Mouse (Mus musculus): ENCODE results near the gene Mthfd1. TPM values are rescaled to one million over a fixed set of nuclear protein-coding genes. Genes with fewer than 3 reads are reported as not detected.
"Not testable (repeated sequence)": the region's sequence is repeated elsewhere in the genome, so short reads cannot be mapped to it uniquely, and the experiment has no call there.

Mthfd1 gene
- 16.9 and 46.1 TPM in 2 replicates for total RNA-seq (2015; ENCODE audit: low replicate concordance)
- total RNA-seq (2017; ENCODE audit: low replicate concordance) = 37.9 and 42.3 TPM in 2 replicates

DNA sequence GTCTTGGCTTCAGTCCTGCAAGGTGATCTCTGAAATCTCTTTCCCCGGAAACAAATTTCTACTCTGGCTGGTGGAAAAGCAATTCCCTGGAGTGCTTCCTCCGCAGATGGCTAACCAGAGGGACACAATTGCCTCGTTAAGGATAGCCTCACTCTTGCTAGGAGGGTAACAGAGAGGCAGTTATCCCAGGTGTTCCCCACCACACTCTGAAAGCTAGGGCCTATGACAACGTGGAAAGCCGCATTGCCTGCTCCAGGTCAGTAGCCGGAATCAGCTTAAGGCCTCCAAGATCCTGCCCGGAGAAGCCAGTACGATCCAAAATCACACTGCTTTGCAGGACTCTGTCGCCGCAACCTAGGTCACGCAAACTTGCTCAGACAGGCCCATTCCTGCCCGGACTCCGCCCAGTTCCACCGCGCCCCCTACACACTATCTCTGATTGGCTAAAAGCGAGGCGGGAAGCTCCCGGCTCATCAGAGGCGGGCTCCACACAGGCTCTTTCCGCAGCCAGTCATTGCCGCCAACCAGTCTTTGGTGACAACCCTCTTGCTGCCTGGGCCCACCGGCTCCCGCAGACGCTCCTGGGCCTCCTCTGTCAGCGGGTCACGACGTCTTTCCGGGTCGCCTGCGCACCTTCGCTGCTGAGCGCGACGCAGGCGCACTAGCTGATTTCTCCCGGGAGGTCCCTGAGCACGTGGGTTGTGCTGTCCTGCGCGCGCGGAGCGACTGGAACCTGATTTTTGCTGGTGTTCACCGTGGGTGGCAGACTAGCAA lies at the start of gene Mthfd1:
Gene Mthfd1, plus strand, starts transcription at position 574 of the 774 bp plus-strand sequence.
- peak; percentile 93 for ATAC-seq (replicated peaks; ENCODE audit: low FRiP score, poor library complexity, severe bottlenecking)

DNA sequence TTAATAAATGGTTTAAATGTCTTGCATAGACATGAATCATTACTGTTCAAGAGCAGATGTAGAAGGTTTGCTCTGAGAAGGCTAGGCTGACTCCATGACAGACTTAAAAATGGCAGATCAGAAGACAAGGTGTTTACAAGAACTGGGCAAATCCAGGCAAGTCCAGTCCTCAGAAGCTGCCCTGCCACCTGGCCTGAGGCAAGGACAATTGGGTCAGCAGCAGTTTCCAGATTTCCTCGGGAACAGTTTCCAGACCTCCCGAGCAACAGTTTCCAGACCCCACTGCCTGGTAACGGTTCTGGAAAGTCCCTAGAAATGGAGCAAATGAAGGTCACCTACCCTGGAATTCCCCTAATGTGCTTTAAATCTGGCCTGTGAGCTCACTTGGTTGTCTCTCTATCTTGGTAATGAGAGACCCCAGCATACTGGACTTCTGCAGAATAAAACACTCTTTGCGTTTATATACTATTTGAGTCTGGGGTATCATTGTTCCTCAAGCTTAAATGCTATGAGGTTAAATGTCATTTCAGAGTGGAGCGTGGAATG lies 45.6 kb upstream of the Mthfd1 start:
- no peak for ATAC-seq (replicated peaks; ENCODE audit: low FRiP score, poor library complexity, severe bottlenecking)

DNA sequence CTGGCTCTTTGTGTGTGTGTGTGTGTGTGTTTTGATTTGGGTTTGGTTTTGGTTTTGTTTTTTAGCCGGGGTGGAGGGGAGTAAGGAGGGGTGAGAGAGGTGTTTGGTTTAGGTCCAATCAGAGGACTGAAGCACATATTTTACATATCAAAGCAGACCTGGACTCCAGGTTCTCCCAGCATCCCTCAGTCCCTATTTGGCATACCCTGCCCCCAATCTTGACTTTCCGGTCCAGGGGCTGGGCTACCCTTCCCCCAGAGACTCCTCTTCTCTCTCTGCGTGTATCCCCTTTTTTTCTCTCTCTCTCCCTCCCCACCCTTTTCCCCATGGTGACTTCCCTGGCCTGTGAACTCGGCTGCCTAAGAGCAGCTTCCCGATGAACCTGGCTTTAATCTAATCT lies 40.0 kb upstream of the Mthfd1 start:
- ATAC-seq (replicated peaks; ENCODE audit: low FRiP score, poor library complexity, severe bottlenecking) = no peak

DNA sequence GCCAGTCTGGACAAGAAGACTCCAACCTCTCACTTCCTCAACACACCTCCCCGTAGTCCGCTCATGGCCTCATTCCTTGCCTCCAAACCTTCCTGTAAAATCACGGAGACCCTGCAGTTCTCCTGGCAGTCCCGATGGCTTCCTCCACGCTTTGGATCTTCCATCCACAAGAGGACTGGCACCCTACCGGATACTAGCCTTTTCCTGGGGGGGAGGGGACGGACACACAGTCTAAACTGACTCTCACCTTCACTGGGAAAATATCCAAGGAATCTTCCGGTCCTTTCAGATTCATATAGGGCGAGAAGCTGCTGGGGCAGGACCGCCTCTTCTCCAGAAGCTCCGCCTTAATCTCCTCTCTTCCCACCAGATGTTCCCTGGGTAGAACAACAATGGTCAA lies 38.4 kb upstream of the Mthfd1 start:
- ATAC-seq (replicated peaks; ENCODE audit: low FRiP score, poor library complexity, severe bottlenecking) = no peak

DNA sequence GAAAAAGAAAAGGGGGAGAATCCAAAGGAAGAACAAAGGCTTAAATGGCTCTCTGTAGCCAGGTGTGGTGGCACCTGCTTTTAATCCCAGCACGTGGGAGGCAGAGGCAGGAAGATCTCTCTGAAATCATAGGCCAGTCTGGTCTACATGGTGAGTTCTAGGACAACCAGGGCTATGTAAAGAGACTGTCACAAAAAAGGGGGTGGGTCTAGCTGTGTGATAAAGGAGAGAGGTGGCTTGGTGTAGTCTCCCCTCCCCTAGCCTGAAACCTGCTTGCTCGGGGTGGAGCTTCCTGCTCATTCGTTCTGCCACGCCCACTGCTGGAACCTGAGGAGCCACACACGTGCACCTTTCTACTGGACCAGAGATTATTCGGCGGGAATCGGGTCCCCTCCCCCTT lies 33.0 kb upstream of the Mthfd1 start:
- not testable (repeated sequence) for ATAC-seq (replicated peaks; ENCODE audit: low FRiP score, poor library complexity, severe bottlenecking)

DNA sequence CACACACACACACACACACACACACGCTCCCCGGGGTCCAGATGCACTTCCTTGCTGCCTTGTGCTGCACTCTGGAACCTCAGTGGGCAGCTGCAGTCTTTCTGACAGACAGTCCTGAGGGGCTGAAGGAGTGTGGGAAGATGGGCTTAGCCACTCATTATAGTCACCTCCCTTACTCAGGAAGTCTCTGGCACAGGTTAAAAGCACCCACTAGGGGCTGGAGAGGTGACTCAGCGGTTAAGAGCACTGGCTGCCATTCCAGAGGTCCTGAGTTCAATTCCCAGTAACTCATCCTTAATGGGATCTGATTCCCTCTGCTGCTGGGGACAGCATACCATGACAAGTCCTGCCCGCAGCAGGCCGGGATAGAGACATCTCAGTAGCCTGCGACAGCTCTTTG lies 24.5 kb upstream of the Mthfd1 start:
- no peak for ATAC-seq (replicated peaks; ENCODE audit: low FRiP score, poor library complexity, severe bottlenecking)

DNA sequence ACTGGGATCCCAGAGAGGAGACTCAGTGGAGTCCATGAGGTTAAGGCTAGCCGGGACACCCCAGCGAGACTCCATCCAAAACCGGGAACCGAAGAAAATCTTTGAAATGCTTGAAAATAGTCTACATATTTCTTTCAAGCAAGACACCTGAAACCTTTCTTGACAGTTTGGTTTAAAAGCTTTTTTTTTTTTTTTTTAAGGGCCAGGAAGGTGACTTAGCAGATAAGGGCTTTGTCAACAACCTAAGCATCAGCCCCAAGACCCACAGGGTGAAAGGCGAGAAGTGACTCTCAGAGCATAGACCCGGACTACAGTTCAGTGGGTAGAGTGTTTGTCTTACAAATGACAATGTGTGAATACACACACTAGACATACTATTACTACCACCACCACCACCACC lies 19.8 kb upstream of the Mthfd1 start:
- no peak for ATAC-seq (replicated peaks; ENCODE audit: low FRiP score, poor library complexity, severe bottlenecking)

DNA sequence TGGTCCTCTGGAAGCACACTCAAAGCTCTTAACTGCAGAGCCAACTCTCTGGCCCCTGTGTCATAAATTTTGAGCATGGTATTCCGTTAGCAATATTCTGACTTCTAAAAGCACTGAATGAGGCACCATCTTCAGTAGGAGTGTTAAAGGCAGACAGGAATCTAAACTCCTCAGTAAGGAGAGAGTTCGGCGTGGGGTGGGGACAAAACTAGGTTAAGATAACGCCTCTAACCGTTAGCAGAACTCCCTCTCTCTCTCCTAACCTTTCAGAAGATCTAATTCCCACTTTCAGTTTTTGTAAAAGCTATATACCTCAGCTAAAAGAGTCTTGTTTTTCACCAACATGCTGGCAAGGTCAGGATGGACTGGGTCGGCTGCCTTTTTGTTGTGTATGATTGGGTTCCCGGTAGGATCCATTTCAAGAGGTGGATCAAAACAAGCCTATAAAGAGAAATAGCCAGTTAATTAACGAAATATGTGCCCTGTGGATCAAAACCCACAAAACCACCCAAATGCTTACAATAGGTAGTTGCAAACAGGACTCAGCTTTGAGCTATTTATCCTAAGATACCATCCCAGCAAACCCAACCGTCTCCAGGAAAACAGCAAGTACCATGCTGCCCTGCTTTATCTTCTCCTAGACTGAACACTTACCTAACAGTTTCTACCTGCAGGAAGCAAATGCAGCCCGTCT lies 15.8 kb upstream of the Mthfd1 start:
- ATAC-seq (replicated peaks; ENCODE audit: low FRiP score, poor library complexity, severe bottlenecking) = peak; percentile 65; the same call in 1 of the 2 replicates

DNA sequence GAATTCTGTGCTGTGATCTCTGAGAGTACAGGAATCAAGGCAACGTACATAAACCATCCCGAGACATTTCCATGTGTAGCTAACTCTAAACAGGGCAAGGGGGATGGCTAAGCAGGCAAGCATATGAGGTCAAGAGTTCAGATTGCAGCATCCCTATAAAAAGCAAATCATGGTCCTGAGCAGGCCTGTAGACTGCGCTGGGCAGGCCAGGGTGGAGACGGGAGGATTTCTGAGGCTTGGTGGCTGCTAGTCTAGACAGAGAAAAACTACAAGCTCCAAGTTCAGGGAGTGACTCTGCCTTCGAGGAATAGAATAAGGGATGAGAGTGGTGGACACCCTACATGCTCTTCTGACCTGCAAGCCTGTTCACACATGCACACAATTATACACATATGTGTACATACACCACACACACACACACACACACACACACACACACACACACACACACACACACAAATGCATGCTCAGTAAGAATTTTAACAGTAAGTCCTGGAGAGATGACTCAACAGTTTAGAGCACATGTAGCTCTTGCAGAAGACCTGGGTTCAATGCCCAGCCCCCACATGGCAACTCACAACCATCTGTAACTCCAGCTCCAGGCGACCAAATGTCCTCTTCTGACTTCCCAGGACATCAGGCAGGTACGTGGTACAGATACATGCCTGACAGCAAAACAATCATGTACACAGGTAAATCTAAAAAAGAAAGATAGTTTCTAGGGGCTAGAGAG lies 15.1 kb upstream of the Mthfd1 start:
- 0 out of 2 replicates have a peak, but pooled peaks have one; percentile 22 for ATAC-seq (replicated peaks; ENCODE audit: low FRiP score, poor library complexity, severe bottlenecking)

DNA sequence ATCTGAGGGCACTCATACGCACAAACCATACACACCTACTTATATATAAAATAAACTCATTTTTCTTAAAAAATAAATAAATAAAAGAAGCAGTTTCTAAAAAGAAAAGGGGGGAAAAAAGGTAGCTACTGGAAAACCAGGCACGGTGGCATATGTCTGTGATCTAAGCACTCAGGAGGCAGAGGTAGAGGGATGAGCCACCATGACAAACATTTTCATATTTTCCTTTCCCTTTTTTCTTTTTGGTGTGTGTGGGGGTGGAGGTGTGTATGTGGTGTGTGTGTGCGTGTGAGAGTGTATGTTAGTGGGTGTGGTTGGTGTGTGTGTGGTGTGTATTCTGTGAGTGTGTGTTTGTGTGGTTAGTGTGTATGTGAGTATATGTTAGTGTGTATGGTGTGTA lies 14.4 kb upstream of the Mthfd1 start:
- peak; percentile 22; the same call in 1 of the 2 replicates for ATAC-seq (replicated peaks; ENCODE audit: low FRiP score, poor library complexity, severe bottlenecking)

DNA sequence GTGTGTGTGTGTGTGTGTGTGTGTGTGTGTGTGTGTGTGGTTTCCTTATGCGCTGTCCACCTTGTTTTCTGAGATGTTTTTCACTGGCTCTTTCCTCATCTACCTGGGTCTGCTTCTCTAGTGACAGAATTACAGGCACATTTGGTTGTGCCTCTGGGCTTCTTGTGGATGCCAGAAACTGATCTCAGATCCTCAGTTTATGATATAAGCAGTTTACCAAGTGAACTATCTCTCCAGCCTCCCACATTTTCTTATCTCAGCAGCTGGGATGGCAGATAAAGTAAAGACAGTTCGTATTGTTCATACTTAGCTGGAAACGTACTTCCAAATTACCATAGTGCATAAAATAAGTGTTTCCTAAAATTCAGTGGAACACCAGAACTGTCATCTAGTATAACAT lies 14.0 kb upstream of the Mthfd1 start:
- ATAC-seq (replicated peaks; ENCODE audit: low FRiP score, poor library complexity, severe bottlenecking) = no peak

DNA sequence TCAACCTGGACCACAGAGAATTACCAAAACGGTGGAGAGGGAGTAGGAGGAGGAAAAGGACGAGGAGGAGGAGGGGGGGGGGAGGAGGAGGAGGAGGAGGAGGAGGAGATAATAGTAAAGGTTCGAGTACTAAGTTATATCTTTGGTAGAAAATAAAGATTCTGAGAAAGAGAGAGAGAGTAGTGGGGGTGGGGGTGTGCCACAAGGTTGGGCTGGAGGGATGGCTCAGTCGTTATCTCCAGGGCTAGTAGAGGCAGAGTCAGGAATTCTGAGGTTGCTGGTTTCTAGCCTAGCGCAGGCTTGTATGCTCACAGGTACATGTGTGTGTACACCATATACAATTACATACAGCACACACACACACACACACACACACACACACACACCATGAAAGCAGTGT lies 13.3 kb upstream of the Mthfd1 start:
- no peak for ATAC-seq (replicated peaks; ENCODE audit: low FRiP score, poor library complexity, severe bottlenecking)

DNA sequence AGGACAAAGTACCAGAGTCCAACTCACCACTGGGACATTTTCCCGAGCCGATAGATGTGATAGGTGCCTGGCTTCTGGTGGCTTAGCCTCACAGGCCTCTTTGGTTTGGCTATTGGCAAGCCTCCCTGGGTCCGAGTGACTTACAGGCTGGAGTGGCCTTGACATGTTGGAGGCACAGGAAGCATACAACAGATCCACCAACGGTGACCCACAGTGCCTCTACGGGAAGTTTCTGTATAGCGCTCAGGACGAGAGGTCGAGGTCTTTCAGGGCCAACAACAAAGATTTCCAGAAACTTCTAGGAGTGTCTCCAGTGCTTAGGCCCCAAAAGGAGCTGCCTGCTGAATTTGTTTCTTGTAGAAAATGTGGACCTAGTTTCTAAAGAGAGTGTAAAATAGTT lies 10.1 kb upstream of the Mthfd1 start:
- ATAC-seq (replicated peaks; ENCODE audit: low FRiP score, poor library complexity, severe bottlenecking) = no peak

DNA sequence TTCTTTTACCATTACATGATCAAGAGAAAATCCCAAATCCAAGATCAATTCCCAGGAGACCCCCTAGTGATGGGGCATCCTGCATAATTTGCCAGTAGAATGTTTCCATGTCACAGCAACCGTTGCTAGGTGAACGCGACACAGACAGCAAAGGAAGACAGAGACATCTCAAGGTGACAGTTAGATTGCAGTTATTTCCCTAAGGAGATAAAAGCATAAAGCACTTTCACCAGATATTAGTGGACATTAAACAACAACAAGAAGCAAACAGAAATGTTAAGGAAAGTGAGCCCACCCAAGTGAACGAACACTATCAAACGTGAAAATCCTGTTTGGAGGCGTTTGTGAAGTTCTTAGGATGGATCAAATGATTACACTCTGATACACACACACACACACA lies 8.5 kb upstream of the Mthfd1 start, which contains the start of gene Tex21:
Gene Tex21, minus strand, starts transcription at position 101 of the 400 bp plus-strand sequence.
- ATAC-seq (replicated peaks; ENCODE audit: low FRiP score, poor library complexity, severe bottlenecking) = no peak

DNA sequence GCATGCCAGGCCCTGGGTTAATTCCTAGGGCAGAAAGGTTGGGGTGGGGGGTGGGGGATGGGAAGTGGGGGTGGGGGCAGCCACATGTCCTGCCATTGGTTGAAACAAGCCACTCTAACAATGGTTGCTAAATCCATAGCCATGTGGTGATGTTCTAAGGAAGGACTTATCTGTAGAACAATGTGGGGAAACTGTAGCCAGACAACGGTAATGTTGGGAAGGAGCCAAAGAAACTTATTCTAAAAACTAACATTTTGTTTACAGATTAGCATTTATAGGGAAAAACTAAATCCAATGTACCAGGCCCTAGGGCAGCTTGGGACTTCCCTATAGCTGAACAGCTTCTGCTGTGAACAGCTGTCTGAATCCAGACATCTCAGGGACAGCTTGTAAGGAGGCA lies 2.0 kb upstream of the Mthfd1 start:
- no peak for ATAC-seq (replicated peaks; ENCODE audit: low FRiP score, poor library complexity, severe bottlenecking)

DNA sequence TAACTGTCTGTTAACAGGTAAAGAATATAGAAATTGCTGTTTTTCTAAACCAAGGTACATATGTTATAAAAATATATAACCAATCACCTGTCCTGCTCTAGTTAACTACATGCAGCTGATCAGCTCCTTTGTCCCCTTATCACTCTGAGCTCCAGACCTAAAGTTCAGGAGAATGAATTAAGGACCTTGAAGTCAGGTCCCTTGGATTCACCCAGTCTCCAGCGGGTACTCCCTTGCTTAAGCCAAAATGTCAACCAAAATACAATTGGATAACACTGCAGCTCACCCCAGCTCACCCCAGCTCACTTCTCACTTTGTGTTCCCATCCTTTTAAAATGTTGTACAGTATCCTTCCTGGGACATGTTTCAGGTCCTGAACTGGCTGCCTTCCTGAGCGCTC lies 1.5 kb upstream of the Mthfd1 start:
- no peak for ATAC-seq (replicated peaks; ENCODE audit: low FRiP score, poor library complexity, severe bottlenecking)

DNA sequence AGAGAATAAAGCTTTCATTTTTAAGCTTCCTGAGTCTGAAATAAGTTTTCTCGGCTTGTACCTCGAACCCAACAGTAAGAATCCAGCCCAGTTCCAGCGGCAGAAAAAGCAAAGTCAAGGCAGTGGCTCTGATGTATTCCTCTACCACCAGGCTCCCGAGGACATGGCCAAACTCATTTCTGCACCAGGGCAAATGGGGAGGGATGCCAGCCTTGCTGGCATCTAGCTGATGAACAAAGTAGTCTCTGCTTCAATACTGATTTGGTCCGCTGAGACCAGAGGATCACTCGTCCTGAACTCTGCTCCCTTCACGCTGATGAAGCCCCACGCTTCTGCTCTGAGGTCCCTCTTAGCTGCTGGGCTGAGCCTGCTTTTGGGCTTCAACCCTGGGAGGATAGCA lies 1.1 kb upstream of the Mthfd1 start:
- no peak for ATAC-seq (replicated peaks; ENCODE audit: low FRiP score, poor library complexity, severe bottlenecking)

DNA sequence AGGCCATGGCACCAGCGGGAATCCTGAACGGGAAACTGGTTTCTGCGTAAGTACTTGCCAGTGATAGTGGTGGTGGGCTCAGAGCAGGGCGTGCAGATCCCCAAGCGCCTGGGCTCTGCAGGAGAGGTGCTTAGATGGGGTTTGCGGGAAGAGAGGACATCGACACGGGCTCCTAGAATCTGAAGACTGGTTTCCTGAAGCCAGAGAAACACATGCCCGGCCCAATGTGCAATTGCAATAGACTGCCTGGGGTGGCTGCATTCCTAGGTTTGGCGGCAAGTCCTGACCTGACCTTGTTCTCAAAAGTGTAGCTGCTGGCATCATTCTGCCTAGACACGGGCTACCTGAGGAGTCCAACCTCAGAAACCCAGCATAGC lies 389 bp downstream of the Mthfd1 start:
- ATAC-seq (replicated peaks; ENCODE audit: low FRiP score, poor library complexity, severe bottlenecking) = peak; percentile 29

DNA sequence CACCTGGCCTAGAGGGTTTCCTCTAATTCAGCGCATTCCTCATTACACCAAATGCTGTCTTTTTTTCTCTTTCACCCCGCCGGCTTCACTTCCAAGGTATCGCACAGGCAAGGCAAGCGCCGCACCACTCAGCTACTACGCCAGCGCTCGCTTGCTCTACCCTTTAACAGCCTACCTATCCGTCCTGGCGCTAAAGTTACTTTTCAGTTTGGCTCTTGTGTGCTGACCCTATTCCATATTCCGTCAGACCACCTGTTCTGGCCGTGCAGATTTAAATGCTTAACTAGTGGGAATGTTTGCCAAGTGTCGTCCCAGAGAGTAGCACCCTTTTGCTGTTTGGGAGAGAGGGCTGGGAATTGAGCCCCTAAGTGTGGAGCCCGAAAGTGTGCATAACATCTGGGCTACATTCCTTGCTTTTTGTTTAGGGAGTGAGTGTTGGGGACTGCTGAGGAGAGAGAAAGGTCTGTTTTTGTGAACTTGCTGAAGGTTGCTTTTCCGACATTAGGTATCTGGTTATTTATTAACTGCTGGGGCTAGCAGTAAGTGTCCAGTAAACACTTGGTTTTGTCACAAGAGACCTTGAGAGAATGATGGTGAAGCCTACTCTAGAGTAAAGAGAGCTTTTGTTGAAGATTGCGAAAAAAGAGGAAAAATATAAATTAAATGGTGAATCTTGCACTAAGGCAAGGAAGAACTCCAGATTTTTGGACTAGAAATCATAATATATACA lies 1.2 kb downstream of the Mthfd1 start:
- peak; percentile 55 for ATAC-seq (replicated peaks; ENCODE audit: low FRiP score, poor library complexity, severe bottlenecking)

DNA sequence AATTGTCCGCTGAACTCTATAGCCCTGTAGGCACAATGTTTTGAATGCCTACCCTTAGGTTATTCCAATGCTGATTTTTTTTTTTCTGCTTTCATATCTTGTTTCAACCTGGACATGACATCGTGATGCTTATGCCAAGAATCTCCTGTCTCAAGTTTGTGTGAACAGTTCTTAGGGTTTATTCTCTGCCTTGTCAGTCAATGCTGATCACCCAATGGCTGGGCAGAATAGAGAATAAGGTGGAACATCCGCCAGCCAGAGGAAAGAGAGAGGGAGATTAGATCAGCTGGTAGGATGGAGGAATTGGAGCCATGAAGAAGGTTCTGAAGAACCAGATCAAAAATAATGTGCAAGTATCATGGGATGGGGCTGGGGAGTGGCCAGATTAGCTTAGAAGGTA lies 5.6 kb downstream of the Mthfd1 start:
- ATAC-seq (replicated peaks; ENCODE audit: low FRiP score, poor library complexity, severe bottlenecking) = no peak

All from erythroblast, adult 5-6 weeks (primary cell).